Mouse (Mus musculus) C2C12 (cell line): ENCODE measurements around the gene Naa16.
A peak's percentile ranks its signal among the peaks of the same experiment; 100 is the strongest.

Experiments
- CEBPB ChIP-seq: IDR thresholded peaks from one replicate; pipeline ENCODE4 v1.6.1; 2011; ENCODE audit warnings: low read depth, mild to moderate bottlenecking, control low read depth, moderate library complexity
- CTCF ChIP-seq: IDR thresholded peaks from one replicate; pipeline ENCODE4 v1.5.1; 2011; ENCODE audit not compliant: control insufficient read depth, insufficient read depth, insufficient read length
- MAX ChIP-seq: IDR thresholded peaks from one replicate; pipeline ENCODE4 v1.6.1; 2011; ENCODE audit warnings: mild to moderate bottlenecking, control low read depth
- MYOD1 ChIP-seq: IDR thresholded peaks from one replicate; pipeline ENCODE4 v1.6.1; 2011; ENCODE audit warnings: low read depth; ENCODE audit not compliant: control insufficient read depth, insufficient read length
- MYOG ChIP-seq: IDR thresholded peaks from one replicate; pipeline ENCODE4 v1.6.1; 2011; ENCODE audit not compliant: control insufficient read depth, insufficient read length; ENCODE audit errors: extremely low read depth

- TF ChIP-seq CTCF (no peak), MAX (peak; percentile 16), MYOD1 (no peak), CEBPB (no peak), MYOG (no peak)
Measured at GRCm38 (mm10) chr14:79425979-79426729, 35.6 kb upstream of the Naa16 start, which contains the start of gene Kbtbd7.
